Comparison of ENCODE assay signal across 7 mouse cellular contexts in the genomic region with DNA sequence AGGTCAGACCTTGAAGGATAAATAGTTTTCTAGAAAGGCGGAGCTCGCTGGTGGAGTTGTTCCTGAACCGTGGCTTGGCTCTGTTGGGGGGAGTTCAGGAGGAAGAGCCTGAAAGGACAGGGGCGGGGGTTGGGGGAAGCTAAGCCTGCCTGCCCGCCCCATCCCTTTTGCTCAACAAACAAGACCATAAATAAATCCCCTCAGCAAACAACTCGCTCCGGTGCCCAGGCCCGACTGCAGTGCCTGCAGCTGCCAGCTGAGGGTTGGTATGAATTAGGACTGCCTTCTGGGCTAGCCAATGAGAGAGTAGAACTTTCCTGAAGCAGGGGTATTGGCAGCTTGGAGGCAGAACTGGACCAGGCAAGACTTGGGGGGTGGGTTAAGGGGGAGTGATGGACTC. TPM values are rescaled to one million over a fixed set of nuclear protein-coding genes. Genes with fewer than 3 reads are reported as not detected.
DNase-seq lines count a peak whose midpoint lies in the region; ATAC-seq lines count a peak whose summit lies in the region.

No protein-coding gene starts in this region.

- H3K9ac ChIP-seq in hindbrain, embryonic 14.5 days = peak overlapping the region; percentile 76

- H3K4me1 ChIP-seq in hindbrain, embryonic 14.5 days (replicated peaks; ENCODE audit: control insufficient read depth, insufficient read depth, low read length) = peaks cover 8% of the 10 kb centered on the region; the same call in 1 of the 2 replicates

- WGBS in hindbrain, embryonic 14.5 days = 5% methylated on average over 8 of the region's 8 CpGs

- peak overlapping the region; percentile 98 for H3K4me2 ChIP-seq in hindbrain, embryonic 14.5 days (replicated peaks)

- DNase-seq in adrenal gland, adult 8-10 months = peak; percentile 45
- DNase-seq in cerebellum, postnatal 10 days = peak; percentile 69 to 70
- peak; percentile 75 for DNase-seq in gastrocnemius, adult 18-20 months (ENCODE audit: low spot score)
- DNase-seq in hindbrain, embryonic 14.5 days (ENCODE audit: low spot score) = peak; percentile 60
- DNase-seq in left cerebral cortex, adult 18-20 months (ENCODE audit: low spot score in 2 of 2) = peak; percentile 65 to 70
- peak; percentile 55 for DNase-seq in lung, postnatal 36 days
- DNase-seq in right cerebral cortex, postnatal 4 days = peak; percentile 42

- ATAC-seq in hindbrain, embryonic 14.5 days (ENCODE audit: low FRiP score) = peak; percentile 52; the same call in 1 of the 2 replicates

- peaks cover 4% of the 10 kb centered on the region; the same call in 1 of the 2 replicates for H3K27me3 ChIP-seq in hindbrain, embryonic 14.5 days (ENCODE audit: control insufficient read depth, insufficient read depth, low read length)

- no peak overlapping the region for H3K27ac ChIP-seq in hindbrain, embryonic 14.5 days

- peak overlapping the region; percentile 64 for H3K4me3 ChIP-seq in hindbrain, embryonic 14.5 days (replicated peaks; ENCODE audit: low read length)

- no peaks in the 10 kb centered on the region for H3K9me3 ChIP-seq in hindbrain, embryonic 14.5 days (ENCODE audit: control insufficient read depth, low read length)

- no peaks in the 10 kb centered on the region for H3K36me3 ChIP-seq in hindbrain, embryonic 14.5 days (replicated peaks; ENCODE audit: control insufficient read depth, insufficient read depth)

RNA-seq across cellular contexts. Expression of a gene that starts 1.3 kb away (rescaled TPM):
- total RNA-seq in adrenal gland, adult 8-10 months (2022) = 10 to 100 TPM; 19.0 to 42.8 (median 24.0) TPM
- 100 to 1,000 TPM; 180 to 190 TPM for total RNA-seq in gastrocnemius, adult 18-20 months (2021)
- polyA plus RNA-seq in hindbrain, embryonic 14.5 days (2014; fragmentation: Nextera tagmentation; extraction: Ambion mirVana) = 35.5 and 39.5 TPM in 2 replicates
- 10 to 100 TPM; 49.5 to 52.7 TPM for total RNA-seq in left cerebral cortex, adult 18-20 months (2021)
